Mouse (Mus musculus): ENCODE measurements around the gene Rnf167. TPM values are rescaled to one million over a fixed set of nuclear protein-coding genes. Genes with fewer than 3 reads are reported as not detected.
A peak's percentile ranks its signal among the peaks of the same experiment; 100 is the strongest.

Gene Rnf167
- total and polyA plus RNA-seq, 2 experiments: 34.3 to 75.4 TPM

GRCm38 (mm10) chr11:70654198-70654922, 7.3 kb downstream of the Rnf167 start, which contains the start of gene Pfn1:
Gene Pfn1, minus strand, starts transcription at chr11:70654644.
- peak; percentile 97 for TF ChIP-seq POLR2A (IDR thresholded peaks at IDR 0.05; ENCODE audit: extremely low read depth, insufficient read depth, low read length)
- TF ChIP-seq CTCF (IDR thresholded peaks at IDR 0.05; ENCODE audit: low read depth, low read length): no peak
- H3K27me3 ChIP-seq (ENCODE audit: control insufficient read depth, insufficient read depth, low read length): no peaks in the 10 kb centered on the region
- DNase-seq (ENCODE audit: extremely low read depth, low read depth, low spot score): peak; percentile 73
- under 1% methylated on average over 60 of the region's 61 CpGs for WGBS
- peak within 1 kb of the TSS; percentile 98 for H3K9ac ChIP-seq (ENCODE audit: low read depth, low read length)
- H3K4me1 ChIP-seq (ENCODE audit: control insufficient read depth, insufficient read depth, low read length): peaks cover 14% of the 10 kb centered on the region
- peaks cover 24% of the 10 kb centered on the region for H3K79me2 ChIP-seq (ENCODE audit: control insufficient read depth, insufficient read depth, low read length)
- H3K4me3 ChIP-seq (ENCODE audit: insufficient read depth, low read depth, low read length): peak within 1 kb of the TSS; percentile 96
- peaks cover 32% of the 10 kb centered on the region for H3K36me3 ChIP-seq (ENCODE audit: control insufficient read depth, insufficient read depth, low read length)
- peak within 1 kb of the TSS; percentile 97 for H3K27ac ChIP-seq (replicated peaks; ENCODE audit: insufficient read depth, low read depth, low read length)

GRCm38 (mm10) chr11:70654923-70655570, 8.0 kb downstream of the Rnf167 start:
- peak; percentile 88 for DNase-seq (ENCODE audit: extremely low read depth, low read depth, low spot score)
- H3K27ac ChIP-seq (replicated peaks; ENCODE audit: insufficient read depth, low read depth, low read length): peak overlapping the region; percentile 75
- TF ChIP-seq POLR2A (IDR thresholded peaks at IDR 0.05; ENCODE audit: extremely low read depth, insufficient read depth, low read length) (peak; percentile 75), CTCF (IDR thresholded peaks at IDR 0.05; ENCODE audit: low read depth, low read length) (no peak)
- peaks cover 23% of the 10 kb centered on the region for H3K79me2 ChIP-seq (ENCODE audit: control insufficient read depth, insufficient read depth, low read length)
- H3K9ac ChIP-seq (ENCODE audit: low read depth, low read length): peak overlapping the region; percentile 56
- H3K4me3 ChIP-seq (ENCODE audit: insufficient read depth, low read depth, low read length): peak overlapping the region; percentile 53
- H3K27me3 ChIP-seq (ENCODE audit: control insufficient read depth, insufficient read depth, low read length): no peaks in the 10 kb centered on the region
- H3K4me1 ChIP-seq (ENCODE audit: control insufficient read depth, insufficient read depth, low read length): peaks cover 14% of the 10 kb centered on the region
- peaks cover 26% of the 10 kb centered on the region for H3K36me3 ChIP-seq (ENCODE audit: control insufficient read depth, insufficient read depth, low read length)
- under 1% methylated on average over 48 of the region's 48 CpGs for WGBS

GRCm38 (mm10) chr11:70655571-70656455, 8.8 kb downstream of the Rnf167 start:
- H3K36me3 ChIP-seq (ENCODE audit: control insufficient read depth, insufficient read depth, low read length): peaks cover 21% of the 10 kb centered on the region
- peak overlapping the region; percentile 66 for H3K9ac ChIP-seq (ENCODE audit: low read depth, low read length)
- peak overlapping the region; percentile 53 for H3K4me3 ChIP-seq (ENCODE audit: insufficient read depth, low read depth, low read length)
- peak; percentile 30 for DNase-seq (ENCODE audit: extremely low read depth, low read depth, low spot score)
- TF ChIP-seq POLR2A (IDR thresholded peaks at IDR 0.05; ENCODE audit: extremely low read depth, insufficient read depth, low read length) (0 out of 2 replicates have a peak, but pooled peaks have one; percentile 6), CTCF (IDR thresholded peaks at IDR 0.05; ENCODE audit: low read depth, low read length) (no peak)
- peak overlapping the region; percentile 75 for H3K27ac ChIP-seq (replicated peaks; ENCODE audit: insufficient read depth, low read depth, low read length)
- H3K79me2 ChIP-seq (ENCODE audit: control insufficient read depth, insufficient read depth, low read length): peaks cover 23% of the 10 kb centered on the region
- WGBS: 5% methylated on average over 61 of the region's 61 CpGs
- H3K4me1 ChIP-seq (ENCODE audit: control insufficient read depth, insufficient read depth, low read length): peaks cover 14% of the 10 kb centered on the region
- H3K27me3 ChIP-seq (ENCODE audit: control insufficient read depth, insufficient read depth, low read length): no peaks in the 10 kb centered on the region

GRCm38 (mm10) chr11:70656456-70656927, 9.5 kb downstream of the Rnf167 start:
- Histone ChIP-seq H3K79me2 (ENCODE audit: control insufficient read depth, insufficient read depth, low read length) (peaks cover 23% of the 10 kb centered on the region), H3K4me3 (ENCODE audit: insufficient read depth, low read depth, low read length) (peak overlapping the region; percentile 53; the same call in 1 of the 2 replicates), H3K27ac (replicated peaks; ENCODE audit: insufficient read depth, low read depth, low read length) (peak overlapping the region; percentile 75; the same call in 1 of the 2 replicates), H3K27me3 (ENCODE audit: control insufficient read depth, insufficient read depth, low read length) (no peaks in the 10 kb centered on the region), H3K9ac (ENCODE audit: low read depth, low read length) (peak overlapping the region; percentile 66), H3K4me1 (ENCODE audit: control insufficient read depth, insufficient read depth, low read length) (peaks cover 14% of the 10 kb centered on the region), H3K36me3 (ENCODE audit: control insufficient read depth, insufficient read depth, low read length) (peaks cover 15% of the 10 kb centered on the region)
- 59% methylated on average over 16 of the region's 16 CpGs for WGBS
- no peak for DNase-seq (ENCODE audit: extremely low read depth, low read depth, low spot score)
- no peak for TF ChIP-seq CTCF (IDR thresholded peaks at IDR 0.05; ENCODE audit: low read depth, low read length)
- no peak for TF ChIP-seq POLR2A (IDR thresholded peaks at IDR 0.05; ENCODE audit: extremely low read depth, insufficient read depth, low read length)

GRCm38 (mm10) chr11:70656964-70657363, 9.9 kb downstream of the Rnf167 start, which contains the start of gene Eno3:
Gene Eno3, plus strand, starts transcription at chr11:70657202.
- H3K27ac ChIP-seq (replicated peaks; ENCODE audit: insufficient read depth, low read depth, low read length): peak within 1 kb of the TSS; percentile 75
- no peak for DNase-seq (ENCODE audit: extremely low read depth, low read depth, low spot score)
- no peaks in the 10 kb centered on the region for H3K27me3 ChIP-seq (ENCODE audit: control insufficient read depth, insufficient read depth, low read length)
- peak within 1 kb of the TSS; percentile 53; the same call in 1 of the 2 replicates for H3K4me3 ChIP-seq (ENCODE audit: insufficient read depth, low read depth, low read length)
- TF ChIP-seq POLR2A (IDR thresholded peaks at IDR 0.05; ENCODE audit: extremely low read depth, insufficient read depth, low read length): no peak
- no peak for TF ChIP-seq CTCF (IDR thresholded peaks at IDR 0.05; ENCODE audit: low read depth, low read length)
- H3K36me3 ChIP-seq (ENCODE audit: control insufficient read depth, insufficient read depth, low read length): peaks cover 10% of the 10 kb centered on the region
- peak within 1 kb of the TSS; percentile 66 for H3K9ac ChIP-seq (ENCODE audit: low read depth, low read length)
- WGBS: 82% methylated on average over 3 of the region's 3 CpGs
- peaks cover 11% of the 10 kb centered on the region for H3K4me1 ChIP-seq (ENCODE audit: control insufficient read depth, insufficient read depth, low read length)
- peaks cover 21% of the 10 kb centered on the region for H3K79me2 ChIP-seq (ENCODE audit: control insufficient read depth, insufficient read depth, low read length)

Measured in liver, adult 2 months (tissue).